Mouse (Mus musculus) heart, adult 2 months (tissue): ENCODE measurements around the gene Rilpl1. TPM values are rescaled to one million over a fixed set of nuclear protein-coding genes. Genes with fewer than 3 reads are reported as not detected.

Experiments
- DNase-seq, 2 experiments: peaks; one replicate each; pipeline ENCODE4 v3.0.0; 2021
- H3K27ac ChIP-seq: fragments of 200-600 bp; 2 replicates; pipeline ENCODE4 v1.8.1; 2022
- H3K27me3 ChIP-seq: fragments of 200-500 bp; 2 replicates; pipeline ENCODE4 v1.6.1; 2012; ENCODE audit warnings: mild to moderate bottlenecking, low read length, inconsistent platforms, mixed read lengths; ENCODE audit not compliant: control insufficient read depth, insufficient read depth
- H3K36me3 ChIP-seq: fragments of 200-500 bp; 2 replicates; pipeline ENCODE4 v1.6.1; 2012; ENCODE audit warnings: low read length, inconsistent platforms; ENCODE audit not compliant: control insufficient read depth, insufficient read depth
- H3K4me1 ChIP-seq: fragments of 200-500 bp; 2 replicates; pipeline ENCODE4 v1.6.1; 2011; ENCODE audit warnings: low read length; ENCODE audit not compliant: control insufficient read depth, insufficient read depth
- H3K4me3 ChIP-seq: fragments of 200-600 bp; 2 replicates; pipeline ENCODE4 v1.8.1; 2022
- H3K79me2 ChIP-seq: fragments of 200-500 bp; replicated peaks from 2 replicates; pipeline ENCODE4 v1.6.1; 2012; ENCODE audit warnings: mild to moderate bottlenecking, inconsistent platforms, low read length, moderate library complexity, mixed read lengths; ENCODE audit not compliant: control insufficient read depth, insufficient read depth
- H3K9ac ChIP-seq: fragments of 200-500 bp; 2 replicates; pipeline ENCODE4 v1.6.1; 2012; ENCODE audit warnings: low read depth, mild to moderate bottlenecking, control low read depth, inconsistent platforms, low read length, mixed read lengths
- CTCF ChIP-seq: fragments of 200-600 bp; IDR thresholded peaks from 2 replicates; pipeline ENCODE4 v1.8.1; 2022; ENCODE audit warnings: antibody characterized with exemption, mild to moderate bottlenecking, moderate library complexity
- EP300 ChIP-seq: fragments of 200-500 bp; IDR thresholded peaks from 2 replicates; pipeline ENCODE4 v1.6.1; 2011; ENCODE audit warnings: low read depth, low read length, control low read depth; ENCODE audit not compliant: insufficient read depth
- POLR2A ChIP-seq: fragments of 200-500 bp; IDR thresholded peaks from 2 replicates; pipeline ENCODE4 v1.6.1; 2011; ENCODE audit warnings: mild to moderate bottlenecking, low read depth, low read length, control low read depth; ENCODE audit not compliant: insufficient read depth
- WGBS: fragments of 180-500 bp; shearing (Covaris S2); methylation state at CpG from one replicate; pipeline ENCODE4 v1.1.7; 2018; 5-methylcytosine and 5-hydroxymethylcytosine counted together
- intact Hi-C: fragments of 180-260 bp; cut with DNase I; formaldehyde crosslinking; loops from one replicate; pipeline ENCODE4 v1.15.1; 2025
- polyA plus RNA-seq: library from polyadenylated mRNA; depleted of rRNA; stranded (reverse); fragments of >200 nt; gene quantifications from 2 replicates; pipeline ENCODE4 v1.2.3, GENCODE M21; 2012
- total RNA-seq, 2 experiments: library from RNA; stranded (reverse); gene quantifications; 2 replicates each; pipeline ENCODE4 v1.2.3; 2021

Rilpl1 gene
- total and polyA plus RNA-seq, 3 experiments: 166 to 251 (median 189) TPM

GRCm38 (mm10) chr5:124480119-124480518, 51.1 kb downstream of the Rilpl1 start:
- Histone ChIP-seq H3K79me2 (peaks cover 1% of the 10 kb centered on the region; the same call in 1 of the 2 replicates), H3K27me3 (no peaks in the 10 kb centered on the region), H3K4me3 (no peak overlapping the region), H3K4me1 (peaks cover 5% of the 10 kb centered on the region), H3K27ac (no peak overlapping the region), H3K36me3 (no peaks in the 10 kb centered on the region), H3K9ac (no peak overlapping the region)
- WGBS: 42% methylated on average over 4 of the region's 4 CpGs
- intact Hi-C loops: loop anchor here (5.0 kb wide), 1 partner anchor 53 kb away; the partner anchor contains the start of gene Sbno1
- TF ChIP-seq EP300 (no peak), POLR2A (no peak), CTCF (no peak)
- no peak for DNase-seq

- peaks cover 6% of the 10 kb centered on the region for H3K4me1 ChIP-seq
- H3K27ac ChIP-seq: peak overlapping the region; percentile 63
- peak overlapping the region; percentile 86; the same call in 1 of the 2 replicates for H3K4me3 ChIP-seq
- H3K79me2 ChIP-seq: peaks cover 1% of the 10 kb centered on the region; the same call in 1 of the 2 replicates
- H3K36me3 ChIP-seq: no peaks in the 10 kb centered on the region
- no peak for DNase-seq
- H3K27me3 ChIP-seq: no peaks in the 10 kb centered on the region
- 58% methylated on average over 1 of the region's 1 CpGs for WGBS
- intact Hi-C loops: no loop called here
- H3K9ac ChIP-seq: no peak overlapping the region; the same call in 1 of the 2 replicates
- TF ChIP-seq CTCF (no peak), EP300 (no peak), POLR2A (no peak)
Measured at GRCm38 (mm10) chr5:124478873-124479204, 52.4 kb downstream of the Rilpl1 start.

GRCm38 (mm10) chr5:124470591-124471171, 60.5 kb downstream of the Rilpl1 start:
- Histone ChIP-seq H3K4me1 (peaks cover 2% of the 10 kb centered on the region; the same call in 1 of the 2 replicates), H3K36me3 (no peaks in the 10 kb centered on the region), H3K4me3 (no peak overlapping the region), H3K9ac (no peak overlapping the region), H3K79me2 (peaks cover 2% of the 10 kb centered on the region; the same call in 1 of the 2 replicates), H3K27me3 (no peaks in the 10 kb centered on the region), H3K27ac (no peak overlapping the region)
- intact Hi-C loops: no loop called here
- DNase-seq: no peak
- WGBS: 82% methylated on average over 6 of the region's 6 CpGs
- TF ChIP-seq CTCF (no peak), EP300 (no peak), POLR2A (no peak)

- no peak for DNase-seq
- no peak overlapping the region for H3K9ac ChIP-seq
- TF ChIP-seq EP300 (no peak), CTCF (no peak), POLR2A (no peak)
- 92% methylated on average over 6 of the region's 6 CpGs for WGBS
- peaks cover 2% of the 10 kb centered on the region; the same call in 1 of the 2 replicates for H3K79me2 ChIP-seq
- H3K36me3 ChIP-seq: no peaks in the 10 kb centered on the region
- intact Hi-C loops: no loop called here
- H3K27me3 ChIP-seq: no peaks in the 10 kb centered on the region
- H3K4me1 ChIP-seq: no peaks in the 10 kb centered on the region
- H3K27ac ChIP-seq: no peak overlapping the region
- H3K4me3 ChIP-seq: no peak overlapping the region
Measured at GRCm38 (mm10) chr5:124469486-124469885, 61.7 kb downstream of the Rilpl1 start.

- Histone ChIP-seq H3K4me3 (no peak overlapping the region), H3K27ac (no peak overlapping the region), H3K79me2 (peaks cover 2% of the 10 kb centered on the region; the same call in 1 of the 2 replicates), H3K27me3 (no peaks in the 10 kb centered on the region), H3K4me1 (no peaks in the 10 kb centered on the region), H3K9ac (no peak overlapping the region), H3K36me3 (no peaks in the 10 kb centered on the region)
- TF ChIP-seq POLR2A: no peak
- TF ChIP-seq CTCF: no peak
- TF ChIP-seq EP300: no peak
- no peak for DNase-seq
- intact Hi-C loops: no loop called here
- 91% methylated on average over 7 of the region's 7 CpGs for WGBS
Measured at GRCm38 (mm10) chr5:124468365-124468764, 62.8 kb downstream of the Rilpl1 start.

- H3K27me3 ChIP-seq: no peaks in the 10 kb centered on the region
- H3K4me1 ChIP-seq: no peaks in the 10 kb centered on the region
- H3K27ac ChIP-seq: no peak overlapping the region
- intact Hi-C loops: no loop called here
- no peak overlapping the region for H3K9ac ChIP-seq
- DNase-seq: no peak
- no peak overlapping the region for H3K4me3 ChIP-seq
- 91% methylated on average over 1 of the region's 1 CpGs for WGBS
- no peak for TF ChIP-seq POLR2A
- TF ChIP-seq EP300: no peak
- no peak for TF ChIP-seq CTCF
- H3K36me3 ChIP-seq: no peaks in the 10 kb centered on the region
- H3K79me2 ChIP-seq: no peaks in the 10 kb centered on the region
Measured at GRCm38 (mm10) chr5:124467766-124468165, 63.4 kb downstream of the Rilpl1 start.
